Mouse (Mus musculus) liver (tissue): ENCODE measurements around the gene A930009A15Rik.
A peak's percentile ranks its signal among the peaks of the same experiment; 100 is the strongest.

Source experiments
- DNase-seq: peaks from one replicate; pipeline ENCODE4 v3.0.0-alpha.2; 2020; ENCODE audit warnings: mixed read lengths

A930009A15Rik gene

DNA sequence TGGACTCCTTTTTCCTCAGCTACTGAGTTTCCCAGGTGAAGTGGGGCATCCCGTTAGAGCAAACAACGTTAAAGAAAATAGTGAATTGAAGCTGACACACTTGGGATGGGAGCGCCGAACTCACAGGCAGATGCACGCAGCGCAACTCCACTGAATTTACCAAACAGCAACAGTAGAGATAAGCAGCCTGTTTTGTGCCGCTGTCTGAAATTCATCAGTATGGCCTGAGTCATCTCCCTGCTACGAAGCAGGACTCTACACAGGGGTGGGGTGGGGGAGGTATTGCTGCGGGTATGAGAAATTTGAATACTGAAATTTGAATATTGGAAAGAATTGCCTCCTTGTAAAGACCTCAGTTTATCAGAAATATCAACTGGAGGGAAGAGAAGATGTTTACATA is 12.2 kb downstream of the A930009A15Rik start:
- DNase-seq: no peak

DNA sequence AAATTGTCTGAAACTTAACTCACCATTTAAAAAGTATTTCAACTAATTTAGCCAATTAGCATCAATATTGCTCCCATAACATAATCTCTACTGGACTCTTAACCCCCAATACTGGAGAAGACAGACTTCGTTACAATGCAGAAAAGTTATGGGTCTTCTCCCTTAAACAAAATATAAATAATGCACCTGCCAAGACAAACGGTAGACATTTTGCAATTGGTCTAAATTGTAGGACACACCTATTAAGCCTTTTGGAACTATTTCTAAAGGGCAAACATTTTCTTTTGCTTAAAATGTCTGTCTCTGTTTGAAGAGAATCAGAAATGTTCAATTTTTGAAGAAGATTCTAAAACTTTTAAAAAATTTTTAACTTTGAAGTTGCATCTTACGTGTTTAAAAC is 13.3 kb downstream of the A930009A15Rik start:
- no peak for DNase-seq

DNA sequence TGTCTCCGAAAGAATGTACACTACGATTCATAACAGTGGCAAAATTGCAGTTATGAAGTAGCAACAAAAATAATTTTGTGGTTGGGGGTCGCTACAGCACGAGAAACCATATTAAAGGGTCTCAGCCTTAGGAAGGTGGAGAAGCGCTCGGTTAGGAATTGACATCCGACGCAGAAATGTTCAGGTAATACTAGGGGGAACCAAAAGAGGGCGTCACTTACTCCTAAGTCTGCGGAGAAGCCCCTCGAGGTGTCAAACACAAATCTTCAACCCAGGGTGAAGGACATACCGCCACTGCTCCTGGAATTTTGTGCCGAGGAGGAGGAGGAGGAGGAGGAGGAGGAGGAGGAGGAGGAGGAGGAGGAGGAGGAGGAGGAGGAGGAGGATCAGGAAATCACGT is 14.9 kb downstream of the A930009A15Rik start:
- no peak for DNase-seq

DNA sequence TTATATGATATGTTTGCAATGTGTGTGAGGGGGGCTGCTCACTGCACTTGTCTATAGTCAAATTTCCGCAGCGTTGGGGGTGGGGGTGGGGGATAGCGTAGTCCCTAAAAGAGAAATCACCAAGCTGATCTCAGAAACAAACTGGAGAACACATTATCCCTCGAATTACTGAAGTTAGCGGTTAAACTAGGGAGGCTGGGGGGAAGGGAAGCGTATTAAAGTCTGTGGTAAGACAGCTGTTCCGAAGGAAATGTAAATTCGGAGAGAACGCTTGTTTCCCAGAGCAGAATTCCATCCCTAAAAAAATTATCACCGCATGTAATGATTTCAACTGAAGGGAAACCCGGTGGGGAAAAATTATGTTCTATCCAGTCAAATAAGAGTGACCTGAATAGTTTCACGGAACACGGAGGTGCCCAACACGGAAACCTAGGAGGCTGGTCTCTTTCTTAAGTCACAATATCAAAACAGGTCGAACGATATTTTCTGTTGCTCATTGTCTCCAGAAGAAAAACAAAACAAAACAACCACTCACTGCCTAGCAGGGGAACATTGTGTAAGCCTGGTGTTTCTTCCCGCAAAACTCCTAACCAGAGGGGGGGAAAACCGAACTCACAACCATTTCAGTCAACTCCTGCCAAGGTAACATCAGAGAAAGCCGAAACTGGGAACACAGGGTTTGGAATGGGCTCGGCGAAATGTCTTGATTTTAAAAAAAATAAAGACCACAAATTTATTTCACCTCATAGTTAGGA is 15.9 kb downstream of the A930009A15Rik start:
- no peak for DNase-seq

DNA sequence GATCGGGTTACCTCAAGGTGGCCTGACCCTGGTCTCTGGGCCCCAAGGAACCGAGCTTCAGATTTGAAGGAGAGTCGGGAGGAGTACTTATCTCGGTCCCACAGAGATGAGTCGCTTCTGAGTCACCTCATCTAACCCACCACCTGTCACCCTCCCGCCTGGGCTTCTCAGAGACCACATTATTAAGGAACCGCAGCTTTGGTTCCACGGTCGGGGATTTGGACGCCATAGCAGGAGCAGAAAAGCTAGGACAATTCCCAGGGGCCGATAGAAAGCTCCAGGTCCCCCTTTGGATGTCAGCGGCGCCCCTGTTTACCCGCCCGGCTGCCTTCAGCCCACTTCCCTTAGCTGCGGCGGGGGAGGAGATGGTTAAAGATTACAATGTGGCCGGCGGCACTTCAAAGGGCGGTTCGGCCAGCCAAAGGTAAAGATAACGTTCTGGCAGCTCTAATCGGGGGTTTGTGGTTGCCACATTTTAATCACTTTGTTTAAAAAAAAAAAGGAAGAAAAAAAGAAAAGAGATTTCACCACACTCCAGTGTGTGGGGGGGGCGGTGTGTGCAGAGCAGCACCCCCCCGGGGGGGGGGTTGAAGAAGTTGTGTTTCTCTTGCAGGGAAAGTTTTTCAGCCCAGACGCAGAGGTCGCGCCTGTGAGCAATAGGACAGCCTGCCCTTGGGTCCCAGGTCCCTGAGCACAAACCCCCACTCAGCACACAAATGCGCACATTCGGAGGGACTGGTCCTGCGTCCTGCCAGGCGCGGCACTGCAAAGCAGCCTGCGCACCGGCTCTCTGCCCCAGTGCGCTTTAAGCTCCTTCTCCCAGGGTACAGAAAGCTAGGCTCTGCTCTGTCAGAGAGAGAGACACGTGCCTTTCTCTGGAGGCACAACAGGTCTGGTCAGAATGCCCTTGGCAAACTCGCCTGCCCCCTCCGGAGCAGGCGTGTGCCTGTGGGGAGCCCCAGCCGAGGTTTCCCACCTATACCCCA is 16.8 kb downstream of the A930009A15Rik start:
- DNase-seq: peak; percentile 61

DNA sequence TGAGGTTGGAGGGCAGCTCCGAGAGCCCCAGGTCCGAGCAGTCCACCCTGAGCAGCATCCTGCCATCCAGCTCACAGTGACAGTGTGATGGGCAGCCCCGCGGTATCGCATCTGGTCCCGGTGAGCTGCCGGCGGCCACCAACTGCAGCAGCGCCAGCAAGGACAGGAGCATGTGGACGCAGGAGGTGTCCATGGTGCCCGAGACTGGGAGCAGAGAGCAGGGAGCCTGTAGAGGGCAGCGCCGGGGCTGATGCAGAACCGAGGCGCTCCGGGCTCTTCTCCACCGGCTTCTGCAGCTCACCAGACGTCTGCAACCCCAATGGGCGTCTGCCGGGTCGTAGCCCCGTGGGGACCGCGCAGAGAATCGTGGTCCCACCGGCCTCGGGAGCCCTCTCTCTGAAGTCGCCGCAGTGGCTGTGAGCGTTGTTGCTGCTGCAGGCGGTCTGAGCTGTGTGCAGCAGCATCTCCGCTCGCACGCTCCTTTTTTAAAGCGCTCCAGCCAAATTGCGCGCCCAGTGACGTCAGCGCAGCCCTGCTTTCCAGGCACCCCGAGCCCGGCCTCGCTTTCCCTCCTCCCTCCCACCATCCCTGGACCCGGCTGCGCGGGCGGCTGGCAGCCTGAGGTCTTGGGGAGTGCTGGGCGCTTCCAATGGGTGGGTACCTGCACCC is 17.6 kb downstream of the A930009A15Rik start, which contains the start of gene Lgr5:
Gene Lgr5 (minus strand): TSS at position 480 of the 669 bp plus-strand sequence.
- DNase-seq: peak; percentile 42

DNA sequence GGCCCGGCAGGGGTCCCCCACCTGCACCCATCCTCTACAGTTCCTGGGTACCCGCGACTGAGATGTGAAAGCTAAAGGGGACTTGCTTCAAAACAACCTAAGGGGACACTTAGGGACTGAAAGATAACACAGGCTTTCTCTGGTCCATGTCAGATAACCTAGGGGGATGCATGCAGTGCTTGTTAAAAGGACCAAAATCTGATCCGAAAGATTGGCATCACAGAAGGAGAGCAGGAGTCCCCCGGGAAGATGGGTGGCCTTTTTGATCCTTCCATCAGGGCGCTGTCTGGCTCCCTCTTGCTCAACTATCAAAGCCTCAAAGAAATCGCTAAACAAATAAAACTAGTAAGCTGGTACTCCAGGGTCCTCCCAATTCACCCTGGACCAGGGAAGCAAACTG is 18.2 kb downstream of the A930009A15Rik start:
- DNase-seq: no peak

DNA sequence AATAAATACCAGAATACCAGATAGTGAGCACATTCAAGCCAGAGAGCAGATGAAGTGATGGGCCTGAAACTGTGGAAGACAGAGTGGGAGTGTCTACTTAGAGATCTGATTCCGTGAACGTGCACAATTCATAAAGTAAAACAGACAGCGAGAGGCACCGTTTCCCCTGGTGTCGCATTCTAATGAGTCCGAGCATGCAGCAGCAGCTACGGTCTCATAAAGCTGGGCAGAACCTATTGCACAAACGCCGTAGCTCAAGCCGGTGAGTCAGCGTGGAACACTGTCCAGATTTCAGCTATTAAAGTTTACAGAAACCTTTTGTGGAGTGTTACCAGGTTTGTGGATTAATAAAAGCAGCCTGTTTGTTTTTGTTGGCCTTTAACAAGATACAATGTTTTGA is 23.4 kb downstream of the A930009A15Rik start:
- no peak for DNase-seq

DNA sequence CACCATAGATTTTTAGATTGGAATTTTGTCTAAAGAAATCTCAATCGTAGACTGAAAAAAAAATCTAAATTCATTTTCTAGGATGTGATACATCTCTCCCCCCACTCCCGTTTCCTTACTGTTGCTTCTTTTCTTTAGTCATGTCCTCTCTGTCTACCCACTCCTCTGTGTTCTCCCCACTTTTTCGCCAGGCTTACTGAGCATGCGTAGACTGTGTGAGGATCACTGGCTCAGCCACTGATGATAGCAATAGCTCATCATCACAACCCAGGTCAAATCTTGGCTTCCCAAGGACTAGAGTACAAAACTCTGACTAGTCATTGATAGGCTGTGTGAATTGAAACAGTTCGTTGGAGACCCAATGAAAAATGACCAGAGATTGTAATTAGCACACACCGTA is 23.9 kb downstream of the A930009A15Rik start:
- no peak for DNase-seq

DNA sequence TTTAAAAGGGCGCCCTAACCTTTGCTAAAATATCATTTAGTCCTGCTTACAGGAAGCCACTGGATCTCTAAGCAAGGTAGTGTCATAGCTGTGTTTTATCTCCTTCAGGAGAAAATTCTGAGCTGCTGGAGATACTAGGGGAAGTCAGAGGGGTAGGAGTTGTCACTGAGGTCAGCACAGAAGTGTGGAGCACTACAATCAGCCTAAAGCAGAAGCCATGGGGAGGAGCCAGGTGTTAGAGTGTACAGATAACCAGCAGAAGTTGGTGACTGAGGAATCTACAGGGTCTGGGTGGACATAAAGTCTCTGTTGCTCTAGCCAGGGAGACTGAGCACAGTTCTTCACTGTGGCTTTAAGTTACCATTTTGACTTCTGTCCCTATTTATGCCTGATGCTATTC is 26.0 kb downstream of the A930009A15Rik start:
- DNase-seq: no peak

DNA sequence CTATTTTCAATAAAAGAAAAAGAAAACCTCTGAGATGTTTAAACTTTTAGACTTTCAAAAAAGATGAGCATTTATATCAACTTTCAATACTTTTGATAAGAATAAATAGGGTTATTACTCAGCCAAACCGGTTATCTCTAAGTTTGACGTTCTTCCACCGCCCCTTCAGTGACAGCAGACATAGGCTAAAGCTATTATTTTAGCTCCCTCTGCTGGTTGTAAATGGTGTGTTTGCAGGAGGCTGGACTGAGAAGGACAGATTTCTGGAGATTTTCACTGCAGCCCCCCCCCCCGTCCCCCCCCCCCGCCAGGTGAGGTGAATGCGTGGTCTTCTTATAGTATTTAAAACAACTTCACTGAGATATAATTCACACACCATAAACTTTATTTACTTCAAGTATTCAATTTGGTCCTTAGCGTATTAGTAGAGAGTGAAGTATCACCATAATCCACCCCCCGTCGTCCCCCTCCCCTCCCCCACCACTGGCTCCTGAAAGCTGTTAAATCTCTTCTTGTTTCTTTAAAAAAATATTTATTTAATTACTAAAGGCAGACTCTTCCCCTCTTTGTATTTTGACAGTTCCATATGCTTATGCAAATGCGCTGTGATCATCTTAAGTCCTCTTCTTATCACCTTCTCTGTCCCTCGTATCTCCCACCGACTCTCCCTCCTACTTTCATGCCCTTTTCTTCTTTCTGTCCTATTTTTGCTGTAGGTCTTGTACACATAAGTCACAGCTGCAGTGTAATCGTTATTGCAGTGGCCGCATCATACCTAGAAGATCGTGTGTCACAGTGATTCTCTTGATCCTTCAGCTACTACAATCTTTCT is 47.9 kb downstream of the A930009A15Rik start:
- DNase-seq: no peak

DNA sequence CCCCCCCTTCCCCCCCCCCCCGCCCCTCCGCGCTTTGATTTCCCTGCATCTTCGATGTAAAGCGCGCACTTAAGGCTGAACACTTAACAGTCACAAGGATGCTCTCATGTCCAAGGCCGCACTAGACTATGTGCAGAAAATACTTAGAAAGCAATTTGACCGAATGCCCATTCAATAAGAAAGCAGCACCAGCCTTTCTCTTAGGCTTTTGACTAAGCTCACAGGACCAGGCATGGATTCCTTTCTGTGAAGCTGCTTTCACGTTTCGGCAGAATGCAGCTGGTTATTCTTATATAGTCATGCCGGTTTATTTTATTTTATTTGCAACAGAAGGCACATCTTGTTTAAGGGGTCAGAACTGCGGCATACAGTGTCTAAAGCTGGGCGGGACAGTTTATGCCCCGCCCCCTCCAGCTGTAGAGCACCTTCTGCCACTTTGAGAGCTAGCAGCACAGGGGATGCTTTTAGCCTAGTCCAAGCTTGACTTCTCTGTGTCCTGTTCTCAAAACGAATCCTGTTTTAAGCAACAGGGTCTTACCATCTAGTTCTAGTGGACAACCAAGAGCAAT is 48.6 kb downstream of the A930009A15Rik start:
- no peak for DNase-seq

DNA sequence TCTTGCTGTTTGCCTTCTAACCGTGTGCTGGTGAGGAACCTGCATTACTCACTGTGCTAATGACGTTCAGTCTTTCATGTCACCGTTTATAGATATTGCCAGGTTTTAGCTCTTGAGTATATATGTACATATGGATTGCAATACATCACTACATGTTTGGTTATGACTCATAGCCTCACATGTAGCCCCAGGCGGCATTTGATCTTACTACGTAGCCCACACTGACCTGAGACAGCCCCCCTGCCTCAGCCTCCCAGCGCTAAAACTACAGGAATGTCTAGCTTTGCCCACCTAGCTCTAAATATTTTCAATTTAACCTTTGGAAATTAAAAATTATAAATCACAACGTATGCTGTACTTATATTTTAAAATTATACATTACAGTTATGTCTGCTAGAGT is 53.7 kb downstream of the A930009A15Rik start:
- no peak for DNase-seq

DNA sequence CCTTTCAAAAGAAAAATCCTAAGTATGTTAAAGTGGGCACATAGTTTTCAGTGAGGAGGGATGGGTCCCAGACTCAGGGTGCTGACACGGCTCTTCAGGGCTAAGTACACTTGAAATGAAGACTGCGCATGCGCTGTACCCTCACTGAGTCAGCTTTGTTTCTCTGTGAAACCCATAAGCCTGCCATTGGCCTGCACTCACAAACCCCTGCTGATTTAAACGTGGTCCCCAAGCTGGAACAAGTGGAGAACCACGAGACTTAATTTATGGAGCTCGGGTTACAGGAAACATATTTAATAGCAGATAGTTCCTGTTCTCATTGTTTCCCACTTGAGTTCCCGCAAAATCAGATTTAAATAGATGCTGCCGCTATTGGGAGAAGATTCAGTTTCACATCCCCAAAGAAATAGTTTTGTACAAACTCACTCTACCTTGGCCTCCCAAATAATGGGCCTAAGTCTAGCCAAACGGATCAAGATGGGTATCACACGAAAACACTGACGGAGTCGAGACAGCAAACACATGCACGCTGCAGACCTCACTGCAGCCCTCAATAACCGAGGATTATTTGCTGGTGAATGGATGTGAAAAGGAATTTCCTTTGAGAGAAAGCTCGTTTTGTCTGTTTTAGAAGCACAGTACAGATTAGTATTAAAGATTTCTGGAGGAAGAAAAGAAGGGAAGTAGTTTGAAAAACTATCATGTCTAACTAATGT is 54.3 kb downstream of the A930009A15Rik start:
- no peak for DNase-seq

DNA sequence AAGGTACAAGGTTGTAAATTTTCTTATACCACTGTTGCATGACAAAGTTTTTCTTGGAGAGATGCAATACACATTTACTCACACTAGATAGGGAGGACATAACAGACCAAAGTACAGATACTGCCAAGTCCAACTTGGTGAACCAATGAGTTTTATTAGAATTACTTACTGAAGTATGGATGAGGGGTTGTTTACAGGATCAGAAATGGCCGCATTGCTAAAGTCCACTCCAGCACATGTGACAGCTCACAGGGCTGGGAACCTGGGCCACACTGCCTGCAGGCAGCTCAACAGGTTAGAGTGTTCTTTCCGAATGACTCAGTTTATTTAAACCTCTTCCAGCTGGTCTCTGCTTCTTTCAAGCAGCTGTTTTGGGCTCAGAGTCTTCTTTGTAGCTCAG is 55.2 kb downstream of the A930009A15Rik start:
- DNase-seq: no peak

DNA sequence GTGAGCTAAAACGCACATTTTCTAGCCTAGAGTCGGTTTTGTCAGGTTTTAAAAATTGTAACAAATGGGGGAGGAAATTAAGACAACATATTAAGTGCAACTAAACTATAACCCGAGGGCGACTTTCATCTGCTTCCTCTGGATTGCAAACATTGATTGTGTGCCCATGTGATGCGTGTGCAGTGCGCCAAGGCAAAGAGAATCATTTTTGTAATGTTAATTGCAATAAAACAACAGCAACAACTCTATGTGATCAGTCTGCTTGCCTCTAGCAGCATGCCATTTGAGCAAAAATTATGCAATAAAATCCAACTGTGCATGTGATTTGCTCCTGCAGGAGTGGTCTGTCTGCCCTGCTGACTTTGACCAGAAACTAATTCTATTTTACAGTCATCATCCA is 56.9 kb downstream of the A930009A15Rik start:
- DNase-seq: no peak
